Mouse (Mus musculus) forebrain, embryonic 13.5 days (tissue): ENCODE data around the gene Atxn7l1. TPM values are rescaled to one million over a fixed set of nuclear protein-coding genes. Genes with fewer than 3 reads are reported as not detected.

Experiments used
- ATAC-seq: fragments of 200-750 bp; cut with Nextera tagmentation; 2 replicates; pipeline ENCODE4 v1.8.0; 2017
- H3K27ac ChIP-seq: fragments of 300-500 bp; sonication (generic); 2 replicates; pipeline ENCODE4 v1.5.1; 2015; ENCODE audit warnings: inconsistent platforms, mild to moderate bottlenecking, moderate library complexity
- H3K27me3 ChIP-seq: fragments of 300-500 bp; sonication (generic); 2 replicates; pipeline ENCODE4 v1.6.1; 2015; ENCODE audit warnings: mild to moderate bottlenecking, inconsistent platforms
- H3K36me3 ChIP-seq: fragments of 300-500 bp; sonication (generic); 2 replicates; pipeline ENCODE4 v1.6.1; 2015; ENCODE audit warnings: mild to moderate bottlenecking, inconsistent platforms; ENCODE audit not compliant: poor library complexity, severe bottlenecking
- H3K4me1 ChIP-seq: fragments of 300-500 bp; sonication (generic); 2 replicates; pipeline ENCODE4 v1.6.1; 2015; ENCODE audit warnings: inconsistent platforms
- H3K4me2 ChIP-seq: fragments of 300-500 bp; sonication (generic); 2 replicates; pipeline ENCODE4 v1.6.1; 2015; ENCODE audit warnings: inconsistent platforms, mild to moderate bottlenecking, moderate library complexity
- H3K4me3 ChIP-seq: fragments of 300-500 bp; sonication (generic); 2 replicates; pipeline ENCODE4 v1.5.1; 2015; ENCODE audit warnings: mild to moderate bottlenecking, inconsistent platforms
- H3K9ac ChIP-seq: fragments of 300-500 bp; sonication (generic); 2 replicates; pipeline ENCODE4 v1.6.1; 2015; ENCODE audit warnings: mild to moderate bottlenecking, inconsistent platforms
- H3K9me3 ChIP-seq: fragments of 300-500 bp; sonication (generic); replicated peaks from 2 replicates; pipeline ENCODE4 v1.6.1; 2016; ENCODE audit warnings: inconsistent platforms
- WGBS: fragments of 180-500 bp; shearing (Covaris S2); methylation state at CpG from one replicate; pipeline ENCODE4 v1.1.7; 2015; 5-methylcytosine and 5-hydroxymethylcytosine counted together
- polyA plus RNA-seq: library from polyadenylated mRNA; unstranded; fragments of >200 nt; fragmentation: Nextera tagmentation; extraction: Ambion mirVana; gene quantifications from 2 replicates; pipeline ENCODE4 v1.2.1, GENCODE M21; 2015

Gene Atxn7l1
- polyA plus RNA-seq, 1 experiment from 2014 or later = 15.4 TPM

GRCm38 (mm10) chr12:33267965-33268364 lies 120.5 kb downstream of the Atxn7l1 start:
- H3K27ac ChIP-seq = no peak overlapping the region

DNA sequence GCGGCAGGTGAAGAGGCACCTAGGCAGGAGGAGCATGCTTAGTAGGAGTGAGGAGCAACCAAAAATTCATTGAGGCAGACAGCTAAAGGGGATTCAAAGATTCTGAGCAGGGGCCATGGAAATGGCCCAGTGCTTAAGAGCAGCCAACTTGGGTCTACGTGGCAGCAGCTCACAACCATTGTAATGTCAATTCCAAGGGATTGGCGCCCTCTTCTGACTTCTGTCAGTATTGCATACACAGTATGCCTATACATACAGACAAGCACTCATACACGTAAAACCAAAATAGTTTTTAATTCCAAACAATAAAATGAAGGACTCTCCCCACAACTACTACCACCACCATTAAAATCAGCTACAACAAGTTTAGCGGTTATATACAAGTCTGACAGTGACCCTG lies 122.2 kb downstream of the Atxn7l1 start:
- H3K4me2 ChIP-seq = no peak overlapping the region
- H3K27ac ChIP-seq = no peak overlapping the region
- H3K9ac ChIP-seq = no peak overlapping the region
- no peaks in the 10 kb centered on the region for H3K27me3 ChIP-seq
- WGBS = 73% methylated on average over 5 of the region's 5 CpGs
- ATAC-seq = peak; percentile 17; the same call in 1 of the 2 replicates
- no peak overlapping the region for H3K4me3 ChIP-seq
- H3K36me3 ChIP-seq = no peaks in the 10 kb centered on the region
- H3K4me1 ChIP-seq = peaks cover 21% of the 10 kb centered on the region
- H3K9me3 ChIP-seq = no peaks in the 10 kb centered on the region

More at GRCm38 (mm10) chr12:33267965-33268364, 120.5 kb downstream of the Atxn7l1 start:
- Histone ChIP-seq H3K4me2 (no peak overlapping the region), H3K27me3 (no peaks in the 10 kb centered on the region), H3K9me3 (no peaks in the 10 kb centered on the region), H3K36me3 (0 out of 2 replicates have a peak, but pooled peaks cover 3% of the 10 kb centered on the region), H3K9ac (no peak overlapping the region), H3K4me3 (no peak overlapping the region), H3K4me1 (peaks cover 12% of the 10 kb centered on the region)
- 71% methylated on average over 4 of the region's 4 CpGs for WGBS
- ATAC-seq = no peak

- ATAC-seq = no peak
- H3K9ac ChIP-seq = no peak overlapping the region
Measured at GRCm38 (mm10) chr12:33271865-33272264, 124.4 kb downstream of the Atxn7l1 start.

DNA sequence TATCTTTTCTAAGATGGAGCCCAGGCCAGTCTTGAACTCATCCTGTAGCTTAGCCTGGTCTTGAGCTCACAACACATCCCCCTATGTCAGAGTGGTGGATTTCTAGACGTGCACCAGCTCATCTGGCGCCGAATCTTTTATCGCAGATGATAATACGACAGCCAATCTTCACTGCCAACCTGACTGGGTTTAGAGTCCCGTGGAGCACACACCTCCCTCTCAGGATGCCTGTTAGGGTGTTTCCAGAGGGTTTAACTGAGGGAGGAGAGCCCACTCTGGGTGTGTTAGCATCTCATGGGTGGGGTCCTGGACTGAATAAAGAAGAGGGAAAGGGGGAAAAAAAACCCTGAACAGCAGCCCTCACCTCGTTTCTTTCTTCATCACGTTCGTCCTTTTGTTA lies 124.9 kb downstream of the Atxn7l1 start:
- WGBS = 56% methylated on average over 9 of the region's 9 CpGs
- peak overlapping the region; percentile 10; the same call in 1 of the 2 replicates for H3K27ac ChIP-seq
- no peaks in the 10 kb centered on the region for H3K36me3 ChIP-seq
- H3K9me3 ChIP-seq = no peaks in the 10 kb centered on the region
- H3K4me1 ChIP-seq = peaks cover 21% of the 10 kb centered on the region
- no peak for ATAC-seq
- no peak overlapping the region for H3K4me3 ChIP-seq
- H3K27me3 ChIP-seq = no peaks in the 10 kb centered on the region
- H3K9ac ChIP-seq = no peak overlapping the region
- no peak overlapping the region for H3K4me2 ChIP-seq

More at GRCm38 (mm10) chr12:33271865-33272264, 124.4 kb downstream of the Atxn7l1 start:
- WGBS = 85% methylated on average over 12 of the region's 12 CpGs
- Histone ChIP-seq H3K36me3 (no peaks in the 10 kb centered on the region), H3K27me3 (no peaks in the 10 kb centered on the region), H3K4me3 (no peak overlapping the region), H3K9me3 (no peaks in the 10 kb centered on the region), H3K4me2 (no peak overlapping the region), H3K4me1 (peaks cover 21% of the 10 kb centered on the region), H3K27ac (no peak overlapping the region)

- WGBS = 72% methylated on average over 4 of the region's 4 CpGs
- peak; percentile 52; the same call in 1 of the 2 replicates for ATAC-seq
- Histone ChIP-seq H3K27me3 (no peaks in the 10 kb centered on the region), H3K4me3 (no peak overlapping the region), H3K4me1 (0 out of 2 replicates have a peak, but pooled peaks cover 15% of the 10 kb centered on the region), H3K9ac (no peak overlapping the region; the same call in 1 of the 2 replicates), H3K27ac (no peak overlapping the region), H3K9me3 (no peaks in the 10 kb centered on the region), H3K4me2 (no peak overlapping the region), H3K36me3 (no peaks in the 10 kb centered on the region)
Measured at GRCm38 (mm10) chr12:33273147-33273546, 125.7 kb downstream of the Atxn7l1 start.

GRCm38 (mm10) chr12:33273668-33274067 lies 126.2 kb downstream of the Atxn7l1 start:
- WGBS = 92% methylated on average over 9 of the region's 9 CpGs
- H3K9ac ChIP-seq = no peak overlapping the region
- no peaks in the 10 kb centered on the region for H3K27me3 ChIP-seq
- H3K27ac ChIP-seq = no peak overlapping the region
- no peak overlapping the region for H3K4me3 ChIP-seq
- H3K36me3 ChIP-seq = no peaks in the 10 kb centered on the region
- no peaks in the 10 kb centered on the region for H3K9me3 ChIP-seq
- no peak for ATAC-seq
- H3K4me1 ChIP-seq = 0 out of 2 replicates have a peak, but pooled peaks cover 15% of the 10 kb centered on the region
- no peak overlapping the region for H3K4me2 ChIP-seq

GRCm38 (mm10) chr12:33276028-33276427 lies 128.5 kb downstream of the Atxn7l1 start:
- Histone ChIP-seq H3K9me3 (no peaks in the 10 kb centered on the region), H3K4me2 (no peak overlapping the region), H3K27ac (no peak overlapping the region), H3K4me1 (0 out of 2 replicates have a peak, but pooled peaks cover 15% of the 10 kb centered on the region), H3K27me3 (no peaks in the 10 kb centered on the region), H3K9ac (no peak overlapping the region), H3K36me3 (no peaks in the 10 kb centered on the region), H3K4me3 (no peak overlapping the region)
- no peak for ATAC-seq
- WGBS = 95% methylated on average over 1 of the region's 1 CpGs

DNA sequence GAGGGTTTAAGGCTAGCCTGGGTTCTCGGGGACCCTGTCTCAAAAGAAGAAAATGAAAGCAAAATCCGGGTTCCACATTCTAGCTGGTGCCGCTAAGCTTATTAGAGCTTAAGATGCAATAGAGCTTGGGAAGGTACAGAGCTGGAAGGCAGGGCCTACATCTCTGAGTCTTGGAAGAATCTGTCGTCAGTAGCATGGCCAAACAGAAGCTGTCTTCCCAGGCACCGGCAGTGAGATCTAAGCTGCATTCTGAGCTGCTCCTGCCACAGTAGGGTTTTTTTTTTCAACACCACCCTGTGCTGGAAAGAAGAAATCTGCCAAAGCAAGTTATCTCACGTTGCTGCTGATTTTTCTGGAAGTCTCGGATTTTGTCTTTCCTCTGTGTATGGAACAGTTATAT lies 129.9 kb downstream of the Atxn7l1 start:
- WGBS = 78% methylated on average over 7 of the region's 7 CpGs
- Histone ChIP-seq H3K27me3 (no peaks in the 10 kb centered on the region), H3K36me3 (no peaks in the 10 kb centered on the region), H3K4me2 (no peak overlapping the region), H3K4me1 (0 out of 2 replicates have a peak, but pooled peaks cover 12% of the 10 kb centered on the region), H3K27ac (no peak overlapping the region), H3K4me3 (no peak overlapping the region), H3K9me3 (no peaks in the 10 kb centered on the region), H3K9ac (no peak overlapping the region)
- ATAC-seq = no peak

DNA sequence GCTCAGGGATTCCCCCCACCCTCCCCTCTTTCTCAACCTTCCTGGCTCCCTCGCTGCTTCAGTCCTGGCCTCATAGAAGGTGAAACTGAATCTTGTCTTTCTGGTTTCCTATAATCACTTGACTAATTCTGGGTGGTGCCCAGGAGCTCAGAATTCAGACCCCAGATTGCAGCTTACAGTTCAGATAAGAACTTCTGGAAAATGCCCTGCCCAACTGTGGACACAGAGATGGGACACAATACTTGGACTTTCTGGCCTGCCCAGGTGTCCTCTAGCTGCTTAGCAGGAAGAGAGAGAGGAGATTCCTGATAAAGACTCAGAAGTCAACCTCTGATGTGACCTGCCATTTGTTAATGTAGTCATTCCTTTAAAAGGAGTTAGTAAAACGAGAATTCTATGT lies 131.7 kb downstream of the Atxn7l1 start:
- H3K36me3 ChIP-seq = no peaks in the 10 kb centered on the region
- no peak overlapping the region for H3K4me2 ChIP-seq
- 86% methylated on average over 2 of the region's 2 CpGs for WGBS
- H3K9ac ChIP-seq = no peak overlapping the region
- no peaks in the 10 kb centered on the region for H3K27me3 ChIP-seq
- no peaks in the 10 kb centered on the region for H3K9me3 ChIP-seq
- H3K4me3 ChIP-seq = no peak overlapping the region
- no peaks in the 10 kb centered on the region for H3K4me1 ChIP-seq
- no peak overlapping the region for H3K27ac ChIP-seq
- no peak for ATAC-seq

DNA sequence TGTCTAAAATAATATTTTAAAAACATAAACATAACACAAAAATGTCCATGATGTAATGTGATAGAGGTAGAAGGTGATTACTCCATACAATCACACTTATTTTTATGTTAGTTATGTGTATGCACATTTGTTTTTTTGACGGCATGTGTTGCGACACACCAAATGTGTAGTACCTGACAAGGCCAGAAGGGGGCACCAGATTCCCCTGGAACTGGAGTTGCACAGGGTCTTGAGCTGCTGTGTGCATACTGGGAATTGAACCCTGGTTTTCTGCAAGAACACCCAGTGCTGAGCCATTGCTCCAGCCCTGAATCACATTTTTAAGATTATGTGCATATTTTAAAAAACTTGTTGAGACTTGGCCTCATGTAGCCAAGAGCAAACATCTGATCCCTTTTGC lies 133.3 kb downstream of the Atxn7l1 start:
- no peaks in the 10 kb centered on the region for H3K36me3 ChIP-seq
- H3K4me1 ChIP-seq = peaks cover 8% of the 10 kb centered on the region
- H3K4me3 ChIP-seq = no peak overlapping the region
- H3K4me2 ChIP-seq = no peak overlapping the region
- H3K27ac ChIP-seq = no peak overlapping the region
- ATAC-seq = peak; percentile 66; the same call in 1 of the 2 replicates
- WGBS = 13% methylated on average over 2 of the region's 2 CpGs
- no peaks in the 10 kb centered on the region for H3K27me3 ChIP-seq
- H3K9ac ChIP-seq = no peak overlapping the region
- no peaks in the 10 kb centered on the region for H3K9me3 ChIP-seq

DNA sequence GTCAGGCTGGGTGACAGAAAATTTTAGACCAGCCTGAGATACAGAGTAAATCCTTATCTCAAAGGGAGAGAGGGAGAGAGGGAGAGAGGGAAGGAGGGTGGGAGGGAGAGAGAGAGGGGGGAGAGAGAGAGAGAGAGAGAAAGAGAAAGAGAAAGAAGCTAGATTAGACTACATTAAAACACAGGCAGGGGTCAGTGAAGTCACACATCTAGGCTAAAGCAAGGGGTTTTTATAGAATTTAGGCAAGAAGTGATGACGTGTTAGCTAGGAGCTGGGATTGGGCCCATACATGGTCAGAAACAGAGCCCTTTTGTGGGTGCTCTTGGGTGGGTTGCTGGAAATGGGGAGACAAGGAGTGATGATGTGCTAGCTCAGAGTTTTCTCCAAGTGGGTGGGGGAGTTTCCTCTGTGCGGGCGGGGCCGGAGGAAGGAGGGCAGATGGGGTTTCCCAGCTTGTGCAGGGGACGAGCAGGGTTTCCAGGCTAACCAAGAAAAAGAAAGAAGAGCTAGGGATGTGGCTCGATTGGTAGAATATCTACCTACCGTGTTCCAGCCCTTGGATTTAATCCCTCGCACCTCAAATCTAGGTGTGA lies 136.9 kb downstream of the Atxn7l1 start:
- 82% methylated on average over 8 of the region's 8 CpGs for WGBS
- H3K4me2 ChIP-seq = no peak overlapping the region
- H3K4me3 ChIP-seq = no peak overlapping the region
- H3K4me1 ChIP-seq = peaks cover 17% of the 10 kb centered on the region
- no peak for ATAC-seq
- no peaks in the 10 kb centered on the region for H3K9me3 ChIP-seq
- H3K27ac ChIP-seq = no peak overlapping the region
- no peaks in the 10 kb centered on the region for H3K36me3 ChIP-seq
- H3K9ac ChIP-seq = no peak overlapping the region
- no peaks in the 10 kb centered on the region for H3K27me3 ChIP-seq

GRCm38 (mm10) chr12:33285354-33285753 lies 137.9 kb downstream of the Atxn7l1 start:
- no peaks in the 10 kb centered on the region for H3K27me3 ChIP-seq
- H3K9ac ChIP-seq = no peak overlapping the region
- H3K4me3 ChIP-seq = no peak overlapping the region
- H3K27ac ChIP-seq = no peak overlapping the region
- H3K4me1 ChIP-seq = peaks cover 17% of the 10 kb centered on the region
- H3K4me2 ChIP-seq = no peak overlapping the region
- no peaks in the 10 kb centered on the region for H3K36me3 ChIP-seq
- no peaks in the 10 kb centered on the region for H3K9me3 ChIP-seq
- no peak for ATAC-seq
- 18% methylated on average over 4 of the region's 4 CpGs for WGBS
